Mouse (Mus musculus) heart, embryonic 12.5 days (tissue): ENCODE data around the gene Saysd1. TPM values are rescaled to one million over a fixed set of nuclear protein-coding genes. Genes with fewer than 3 reads are reported as not detected.

Source experiments
- ATAC-seq: fragments of 200-750 bp; cut with Nextera tagmentation; 2 replicates; pipeline ENCODE4 v1.8.0; 2017; ENCODE audit warnings: moderate TSS enrichment, moderate library complexity; ENCODE audit not compliant: insufficient number of reproducible peaks, low FRiP score
- H3K27ac ChIP-seq: fragments of 300-500 bp; sonication (generic); 2 replicates; pipeline ENCODE4 v1.5.1; 2016; ENCODE audit warnings: mild to moderate bottlenecking, moderate library complexity; ENCODE audit not compliant: poor library complexity, severe bottlenecking
- H3K27me3 ChIP-seq: fragments of 300-500 bp; sonication (generic); replicated peaks from 2 replicates; pipeline ENCODE4 v1.6.1; 2016; ENCODE audit warnings: mild to moderate bottlenecking, moderate library complexity
- H3K36me3 ChIP-seq: fragments of 300-500 bp; sonication (generic); 2 replicates; pipeline ENCODE4 v1.6.1; 2016; ENCODE audit warnings: mild to moderate bottlenecking, moderate library complexity
- H3K4me1 ChIP-seq: fragments of 300-500 bp; sonication (generic); replicated peaks from 2 replicates; pipeline ENCODE4 v1.6.1; 2016; ENCODE audit warnings: mild to moderate bottlenecking
- H3K4me2 ChIP-seq: fragments of 300-500 bp; sonication (generic); 2 replicates; pipeline ENCODE4 v1.6.1; 2016; ENCODE audit warnings: mild to moderate bottlenecking, moderate library complexity
- H3K4me3 ChIP-seq: fragments of 300-500 bp; sonication (generic); 2 replicates; pipeline ENCODE4 v1.5.1; 2016; ENCODE audit warnings: mild to moderate bottlenecking
- H3K9ac ChIP-seq: fragments of 300-500 bp; sonication (generic); 2 replicates; pipeline ENCODE4 v1.6.1; 2016; ENCODE audit warnings: mild to moderate bottlenecking, moderate library complexity
- H3K9me3 ChIP-seq: fragments of 300-500 bp; sonication (generic); replicated peaks from 2 replicates; pipeline ENCODE4 v1.6.1; 2016; ENCODE audit warnings: mild to moderate bottlenecking, moderate library complexity
- WGBS: fragments of 180-500 bp; shearing (Covaris S2); methylation state at CpG from one replicate; pipeline ENCODE4 v1.1.7; 2016; 5-methylcytosine and 5-hydroxymethylcytosine counted together
- polyA plus RNA-seq: library from polyadenylated mRNA; unstranded; fragments of >200 nt; fragmentation: Nextera tagmentation; extraction: Ambion mirVana; gene quantifications from 2 replicates; pipeline ENCODE4 v1.2.1, GENCODE M21; 2016

Saysd1 gene
- polyA plus RNA-seq, 1 experiment from 2014 or later, result 7.9 TPM

DNA sequence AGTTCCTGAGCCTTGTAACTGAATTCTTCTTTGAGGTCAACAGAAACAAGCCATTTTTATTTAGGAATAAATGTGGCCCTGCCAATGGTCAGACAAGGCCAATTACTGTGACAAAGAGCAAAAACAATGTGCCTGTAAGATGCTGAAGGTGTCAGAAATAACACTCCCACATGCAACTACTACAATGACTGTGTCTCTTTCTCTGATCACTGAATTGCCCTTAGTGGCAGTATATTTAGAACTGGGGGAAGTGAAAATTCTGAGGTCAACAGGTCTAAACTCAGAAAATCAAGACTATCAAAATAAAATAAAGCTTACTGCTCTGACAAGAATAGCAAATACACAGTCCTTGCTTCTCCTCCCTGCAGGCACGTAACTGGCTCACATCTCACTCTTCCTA, 63.6 kb downstream of the Saysd1 start:
- Histone ChIP-seq H3K4me2 (no peak overlapping the region), H3K27me3 (no peaks in the 10 kb centered on the region), H3K36me3 (peaks cover 8% of the 10 kb centered on the region; the same call in 1 of the 2 replicates), H3K4me3 (no peak overlapping the region), H3K9ac (no peak overlapping the region), H3K4me1 (0 out of 2 replicates have a peak, but pooled peaks cover 2% of the 10 kb centered on the region), H3K9me3 (no peaks in the 10 kb centered on the region), H3K27ac (no peak overlapping the region)
- ATAC-seq, result no peak
- 73% methylated on average over 1 of the region's 1 CpGs for WGBS

DNA sequence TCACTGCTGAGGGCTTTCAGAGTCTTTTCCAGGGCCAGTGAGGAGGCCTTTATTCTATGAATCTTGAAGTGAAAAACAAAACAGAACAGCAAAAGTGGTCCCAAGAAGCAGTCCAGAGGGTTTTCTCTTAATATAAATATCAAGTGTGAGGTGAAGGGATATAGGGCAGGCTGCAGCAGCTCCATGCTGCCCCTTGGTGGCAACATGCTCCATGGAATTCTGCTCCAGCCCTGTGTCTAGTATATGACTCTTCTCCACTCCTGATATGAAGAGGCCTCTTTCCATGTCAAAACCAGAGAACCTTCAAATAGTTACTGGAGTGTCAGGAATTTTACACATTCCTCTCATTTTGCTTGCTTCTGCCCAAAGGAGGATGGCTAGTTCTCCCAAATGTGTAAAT, 67.7 kb downstream of the Saysd1 start:
- H3K27ac ChIP-seq, result no peak overlapping the region
- H3K27me3 ChIP-seq, result no peaks in the 10 kb centered on the region
- H3K36me3 ChIP-seq, result no peaks in the 10 kb centered on the region
- H3K4me2 ChIP-seq, result no peak overlapping the region
- no peak overlapping the region for H3K9ac ChIP-seq
- H3K4me1 ChIP-seq, result 0 out of 2 replicates have a peak, but pooled peaks cover 3% of the 10 kb centered on the region
- no peaks in the 10 kb centered on the region for H3K9me3 ChIP-seq
- H3K4me3 ChIP-seq, result no peak overlapping the region
- no peak for ATAC-seq

DNA sequence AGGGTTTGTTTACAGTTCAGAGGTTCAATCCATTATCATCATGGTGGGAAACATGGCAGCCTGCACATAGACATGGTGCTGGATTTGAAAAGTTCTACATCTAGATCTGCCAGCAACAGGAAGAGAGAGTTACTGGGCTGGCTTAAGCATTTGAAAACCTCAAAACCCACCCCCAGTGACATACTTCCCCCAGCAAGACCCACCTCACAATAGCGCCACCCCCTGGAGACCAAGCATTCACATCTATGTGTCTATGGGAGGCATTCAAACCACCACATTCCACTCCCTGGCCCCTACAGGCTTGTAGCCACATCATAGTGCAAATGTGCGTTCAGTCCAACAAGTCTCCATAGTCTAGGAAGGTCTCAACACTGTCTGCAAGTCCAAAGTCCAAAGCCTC, 70.0 kb downstream of the Saysd1 start:
- Histone ChIP-seq H3K9ac (no peak overlapping the region), H3K27ac (no peak overlapping the region), H3K4me3 (no peak overlapping the region), H3K9me3 (no peaks in the 10 kb centered on the region), H3K4me2 (no peak overlapping the region), H3K36me3 (no peaks in the 10 kb centered on the region), H3K27me3 (no peaks in the 10 kb centered on the region), H3K4me1 (0 out of 2 replicates have a peak, but pooled peaks cover 3% of the 10 kb centered on the region)
- 87% methylated on average over 2 of the region's 2 CpGs for WGBS
- no peak for ATAC-seq

DNA sequence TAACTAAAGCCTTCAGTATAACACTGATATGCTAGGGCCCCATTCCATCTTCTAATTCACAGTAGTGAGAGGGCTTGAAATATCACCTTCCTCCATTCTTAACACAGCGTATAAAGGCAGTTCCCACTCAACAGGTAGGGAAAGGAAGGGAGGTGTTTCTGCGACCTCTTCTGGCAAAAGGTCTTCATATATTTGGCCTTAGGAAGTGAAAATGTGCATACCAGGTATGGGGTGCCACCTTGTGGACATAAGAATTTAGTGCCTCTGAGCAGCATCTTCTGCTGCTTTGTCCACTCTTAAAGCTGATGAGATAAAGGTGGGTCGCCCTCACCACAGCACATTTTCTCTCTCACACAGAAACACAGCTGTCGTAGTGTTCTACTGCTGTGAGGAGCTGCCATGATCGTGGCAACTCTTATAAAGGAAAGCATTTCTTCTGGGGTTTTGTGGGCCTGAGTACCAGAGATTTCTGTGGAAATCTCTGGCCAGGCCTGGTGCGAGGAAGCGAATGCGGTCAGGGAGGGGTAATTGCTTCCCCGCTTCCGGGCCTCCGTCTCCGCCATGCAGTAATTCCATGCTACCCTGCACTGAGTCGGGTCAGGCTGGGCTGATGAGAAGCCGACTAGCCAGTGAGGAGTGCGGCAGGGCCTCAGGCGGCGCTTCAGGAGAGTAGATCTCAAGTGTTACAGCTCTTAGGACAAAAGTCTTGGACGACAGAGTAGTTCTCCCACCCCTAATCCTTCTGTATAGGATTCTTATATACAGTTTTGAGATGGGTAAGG, 70.8 kb downstream of the Saysd1 start:
- Histone ChIP-seq H3K27me3 (no peaks in the 10 kb centered on the region), H3K4me3 (no peak overlapping the region), H3K9me3 (no peaks in the 10 kb centered on the region), H3K9ac (no peak overlapping the region), H3K4me1 (0 out of 2 replicates have a peak, but pooled peaks cover 3% of the 10 kb centered on the region), H3K4me2 (peak overlapping the region; percentile 30), H3K36me3 (no peaks in the 10 kb centered on the region), H3K27ac (no peak overlapping the region)
- 31% methylated on average over 18 of the region's 18 CpGs for WGBS
- ATAC-seq, result no peak

DNA sequence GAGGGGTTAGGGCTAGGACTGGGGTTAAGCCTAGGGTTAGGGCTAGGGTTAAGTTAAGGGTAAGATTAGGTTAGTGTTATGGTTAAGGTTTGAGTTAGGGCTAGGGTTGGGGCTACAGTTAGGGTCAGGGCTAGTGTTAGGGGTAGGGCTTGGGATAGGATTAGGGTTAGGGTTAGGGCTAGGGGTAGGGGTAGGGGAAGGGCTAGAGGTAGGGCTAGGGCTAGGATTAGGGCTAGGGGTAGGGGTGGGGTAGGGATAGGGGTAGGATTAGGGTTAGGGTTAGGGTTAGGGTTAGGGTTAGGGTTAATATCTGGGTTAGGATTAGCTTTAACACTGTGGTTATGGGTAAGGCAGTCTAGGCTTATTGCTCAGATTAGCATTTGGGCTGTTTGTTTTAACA, 73.6 kb downstream of the Saysd1 start:
- Histone ChIP-seq H3K4me1 (0 out of 2 replicates have a peak, but pooled peaks cover 3% of the 10 kb centered on the region), H3K9me3 (no peaks in the 10 kb centered on the region), H3K9ac (no peak overlapping the region), H3K4me2 (no peak overlapping the region), H3K4me3 (no peak overlapping the region), H3K36me3 (no peaks in the 10 kb centered on the region), H3K27me3 (no peaks in the 10 kb centered on the region), H3K27ac (no peak overlapping the region)
- ATAC-seq, result no peak

DNA sequence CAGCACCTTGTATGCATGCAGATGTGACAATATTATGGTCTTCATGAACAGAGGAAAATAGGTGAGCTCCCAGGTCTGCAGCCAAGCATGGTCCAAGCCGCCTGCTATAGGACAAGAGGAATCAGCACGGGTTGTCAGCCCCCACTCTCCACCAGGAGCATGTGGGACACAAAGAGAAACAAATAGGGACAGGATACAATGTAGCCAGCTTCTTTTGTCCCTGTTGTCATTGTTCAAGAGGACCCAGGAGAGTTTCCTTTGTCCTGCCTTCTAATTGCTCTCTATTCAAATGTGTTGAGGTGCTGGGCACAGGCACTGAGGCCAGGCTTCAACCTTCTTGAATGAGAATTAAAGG, 89.9 kb downstream of the Saysd1 start:
- ATAC-seq, result no peak

DNA sequence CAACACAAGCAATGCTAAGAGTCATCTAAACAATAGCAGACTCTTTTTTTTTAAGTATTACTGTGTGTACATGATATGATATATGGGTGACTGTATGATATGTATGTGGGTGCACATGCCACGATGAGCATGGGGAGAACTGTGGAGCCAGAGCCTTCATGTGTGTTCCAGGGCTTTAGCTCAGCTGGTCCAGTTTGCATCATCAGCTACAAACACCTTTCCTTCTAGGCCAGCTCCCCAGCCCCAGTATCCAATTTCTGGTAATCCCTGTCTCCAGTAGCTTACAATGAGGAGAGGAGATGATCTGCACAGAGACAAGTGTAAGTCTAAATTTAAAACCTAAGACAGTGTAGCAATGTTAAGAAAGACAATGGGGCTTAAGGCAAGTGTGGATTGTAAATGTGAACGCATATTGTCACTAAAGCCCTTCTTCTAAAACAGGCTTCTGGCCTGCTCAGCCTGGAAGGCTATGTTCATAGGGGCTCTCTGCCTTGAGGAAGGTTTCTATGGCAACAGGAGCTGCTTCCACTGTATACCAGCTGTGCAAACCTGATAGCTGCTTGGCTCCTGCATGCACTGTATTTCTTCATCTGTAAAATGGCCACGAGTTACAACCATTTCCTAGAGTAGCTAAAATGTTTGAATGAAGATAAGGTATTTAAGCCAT, 90.4 kb downstream of the Saysd1 start:
- peaks cover 18% of the 10 kb centered on the region for H3K4me1 ChIP-seq
- 56% methylated on average over 3 of the region's 3 CpGs for WGBS
- no peak overlapping the region for H3K27ac ChIP-seq
- no peak overlapping the region for H3K4me2 ChIP-seq
- no peaks in the 10 kb centered on the region for H3K36me3 ChIP-seq
- no peak overlapping the region for H3K4me3 ChIP-seq
- no peaks in the 10 kb centered on the region for H3K27me3 ChIP-seq
- ATAC-seq, result no peak
- no peak overlapping the region for H3K9ac ChIP-seq
- no peaks in the 10 kb centered on the region for H3K9me3 ChIP-seq

More for the DNA sequence above, 89.9 kb downstream of the Saysd1 start:
- H3K4me3 ChIP-seq, result no peak overlapping the region
- H3K4me1 ChIP-seq, result peaks cover 18% of the 10 kb centered on the region
- 48% methylated on average over 2 of the region's 2 CpGs for WGBS
- no peaks in the 10 kb centered on the region for H3K9me3 ChIP-seq
- no peak overlapping the region for H3K9ac ChIP-seq
- H3K27ac ChIP-seq, result no peak overlapping the region
- no peak overlapping the region for H3K4me2 ChIP-seq
- no peaks in the 10 kb centered on the region for H3K36me3 ChIP-seq
- no peaks in the 10 kb centered on the region for H3K27me3 ChIP-seq

DNA sequence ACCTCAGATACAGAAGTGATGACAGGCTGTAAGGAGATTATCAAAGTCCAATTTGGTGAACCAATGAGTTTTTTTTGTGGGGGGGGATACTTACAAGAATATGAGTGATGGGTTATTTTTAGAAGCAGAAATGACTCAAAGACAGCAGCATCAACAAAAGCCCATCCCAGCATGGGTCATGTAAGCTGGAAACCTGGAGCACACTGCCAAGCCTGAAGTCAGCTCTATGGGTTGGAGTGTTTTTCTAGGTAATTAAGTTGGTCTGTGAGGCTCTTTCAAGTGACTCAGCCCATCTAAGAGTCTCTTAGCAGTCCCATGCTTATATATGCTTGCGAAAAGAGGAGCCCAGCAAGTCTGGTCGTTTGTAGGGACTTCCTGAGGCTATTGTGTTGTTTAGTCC, 91.0 kb downstream of the Saysd1 start:
- no peak overlapping the region for H3K9ac ChIP-seq
- H3K27ac ChIP-seq, result no peak overlapping the region
- WGBS, result 60% methylated on average over 2 of the region's 2 CpGs
- peaks cover 18% of the 10 kb centered on the region for H3K4me1 ChIP-seq
- no peak overlapping the region for H3K4me3 ChIP-seq
- H3K4me2 ChIP-seq, result no peak overlapping the region
- no peak for ATAC-seq
- H3K27me3 ChIP-seq, result no peaks in the 10 kb centered on the region
- H3K9me3 ChIP-seq, result no peaks in the 10 kb centered on the region
- H3K36me3 ChIP-seq, result no peaks in the 10 kb centered on the region

DNA sequence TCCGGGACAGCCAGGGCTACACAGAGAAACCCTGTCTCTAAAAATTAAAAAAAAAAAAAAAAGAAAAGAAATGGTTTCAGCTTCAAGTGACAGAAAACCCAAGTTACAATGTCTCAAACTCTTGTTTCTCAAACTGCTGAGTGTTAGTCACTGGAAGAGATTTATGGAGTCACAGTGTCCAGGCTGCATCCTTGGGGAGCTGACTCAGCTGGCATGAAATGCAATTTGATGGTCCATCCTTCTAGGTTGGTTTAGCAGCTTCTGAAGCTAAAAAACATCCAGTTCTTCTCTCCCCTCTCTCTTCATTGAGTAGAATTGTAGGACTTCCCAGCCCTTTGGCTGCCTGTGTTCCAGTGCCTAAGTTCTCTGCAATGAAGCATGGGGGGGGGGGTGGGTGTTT, 94.3 kb downstream of the Saysd1 start:
- Histone ChIP-seq H3K4me2 (no peak overlapping the region), H3K9ac (no peak overlapping the region), H3K9me3 (no peaks in the 10 kb centered on the region), H3K4me1 (peaks cover 21% of the 10 kb centered on the region), H3K27me3 (no peaks in the 10 kb centered on the region), H3K36me3 (no peaks in the 10 kb centered on the region), H3K27ac (no peak overlapping the region), H3K4me3 (no peak overlapping the region)
- 86% methylated on average over 1 of the region's 1 CpGs for WGBS
- ATAC-seq, result no peak

DNA sequence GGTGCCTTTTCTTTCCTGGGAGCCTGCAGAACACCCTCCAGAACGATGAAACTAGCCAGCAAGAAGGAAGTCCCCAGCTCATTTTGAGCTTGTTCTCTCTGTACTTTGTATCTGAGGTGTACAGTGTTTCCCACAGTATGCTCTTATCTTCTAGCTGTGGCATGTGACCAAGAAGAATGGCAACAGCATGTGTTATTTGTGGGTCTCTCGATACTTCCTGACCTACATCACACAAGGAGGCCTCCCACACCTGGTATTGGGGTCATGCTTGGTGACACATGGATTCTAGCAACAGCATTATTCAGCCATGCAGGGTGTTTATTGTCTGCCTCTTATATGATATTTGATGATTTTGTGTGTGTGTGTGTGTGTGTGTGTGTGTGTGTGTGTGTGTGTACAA, 96.5 kb downstream of the Saysd1 start:
- Histone ChIP-seq H3K9ac (no peak overlapping the region), H3K36me3 (no peaks in the 10 kb centered on the region), H3K4me2 (no peak overlapping the region), H3K27ac (no peak overlapping the region), H3K9me3 (no peaks in the 10 kb centered on the region), H3K4me1 (peaks cover 8% of the 10 kb centered on the region), H3K27me3 (no peaks in the 10 kb centered on the region), H3K4me3 (no peak overlapping the region)
- no peak for ATAC-seq
- 45% methylated on average over 2 of the region's 2 CpGs for WGBS

DNA sequence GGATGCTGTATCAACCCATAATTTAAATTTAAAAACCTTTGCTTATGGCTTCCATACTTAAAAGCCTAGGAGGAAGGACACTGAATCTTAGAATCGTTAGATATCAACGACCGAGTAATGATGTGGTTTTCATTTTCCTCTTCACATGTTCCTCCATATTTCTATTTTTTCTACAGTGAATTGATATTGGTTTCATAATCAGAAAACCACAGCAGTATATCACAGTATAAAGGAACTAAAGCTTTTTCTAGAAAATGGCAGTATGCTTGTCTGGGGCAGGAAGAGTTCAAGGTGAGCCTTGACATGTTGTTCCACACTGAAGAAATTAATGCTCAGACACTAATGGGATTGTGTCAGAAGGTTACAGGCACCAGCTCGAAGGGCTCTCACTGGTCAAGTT, 97.4 kb downstream of the Saysd1 start:
- peaks cover 14% of the 10 kb centered on the region for H3K4me1 ChIP-seq
- no peak overlapping the region for H3K4me2 ChIP-seq
- no peaks in the 10 kb centered on the region for H3K36me3 ChIP-seq
- no peak for ATAC-seq
- H3K27me3 ChIP-seq, result no peaks in the 10 kb centered on the region
- H3K9ac ChIP-seq, result no peak overlapping the region
- no peak overlapping the region for H3K4me3 ChIP-seq
- no peaks in the 10 kb centered on the region for H3K9me3 ChIP-seq
- H3K27ac ChIP-seq, result no peak overlapping the region
- WGBS, result 85% methylated on average over 4 of the region's 4 CpGs
